Mouse (Mus musculus) myocyte (in vitro differentiated cells): ENCODE measurements around the gene Stk25.

ENCODE experiments used
- CEBPB ChIP-seq: IDR thresholded peaks from 2 replicates; pipeline ENCODE4 v1.6.1; 2011; ENCODE audit warnings: mild to moderate bottlenecking, moderate library complexity; ENCODE audit not compliant: poor library complexity, insufficient read depth, severe bottlenecking
- E2F4 ChIP-seq: IDR thresholded peaks from one replicate; pipeline ENCODE4 v1.6.1; 2011; ENCODE audit warnings: mild to moderate bottlenecking, control low read depth, moderate library complexity; ENCODE audit not compliant: insufficient read depth
- MAX ChIP-seq: IDR thresholded peaks from one replicate; pipeline ENCODE4 v1.6.1; 2011; ENCODE audit warnings: low read depth, mild to moderate bottlenecking, control low read depth
- MYOG ChIP-seq, 3 experiments: IDR thresholded peaks; one replicate each; pipeline ENCODE4 v1.6.1; 2011; ENCODE audit warnings: control low read depth in 2 of 3, low read depth in 2 of 3, mild to moderate bottlenecking in 2 of 3; ENCODE audit not compliant: insufficient read length in 2 of 3, control insufficient read depth in 1 of 3, insufficient read depth in 1 of 3
- POLR2A ChIP-seq: IDR thresholded peaks from one replicate; pipeline ENCODE4 v1.6.1; 2011; ENCODE audit warnings: low read depth, mild to moderate bottlenecking, control low read depth, moderate library complexity; ENCODE audit not compliant: insufficient read length
- POLR2AphosphoS2 ChIP-seq: IDR thresholded peaks from one replicate; pipeline ENCODE4 v1.6.1; 2011; ENCODE audit warnings: low read depth, control low read depth; ENCODE audit not compliant: insufficient read length
- TCF12 ChIP-seq: IDR thresholded peaks from one replicate; pipeline ENCODE4 v1.6.1; 2011; ENCODE audit warnings: mild to moderate bottlenecking, control low read depth; ENCODE audit not compliant: poor library complexity, insufficient read depth, severe bottlenecking
- TCF3 ChIP-seq: IDR thresholded peaks from one replicate; pipeline ENCODE4 v1.6.1; 2011; ENCODE audit warnings: low read depth, control low read depth; ENCODE audit not compliant: insufficient read length
- USF1 ChIP-seq: IDR thresholded peaks from one replicate; pipeline ENCODE4 v1.6.1; 2011; ENCODE audit warnings: low read depth, mild to moderate bottlenecking, control low read depth, moderate library complexity

DNA sequence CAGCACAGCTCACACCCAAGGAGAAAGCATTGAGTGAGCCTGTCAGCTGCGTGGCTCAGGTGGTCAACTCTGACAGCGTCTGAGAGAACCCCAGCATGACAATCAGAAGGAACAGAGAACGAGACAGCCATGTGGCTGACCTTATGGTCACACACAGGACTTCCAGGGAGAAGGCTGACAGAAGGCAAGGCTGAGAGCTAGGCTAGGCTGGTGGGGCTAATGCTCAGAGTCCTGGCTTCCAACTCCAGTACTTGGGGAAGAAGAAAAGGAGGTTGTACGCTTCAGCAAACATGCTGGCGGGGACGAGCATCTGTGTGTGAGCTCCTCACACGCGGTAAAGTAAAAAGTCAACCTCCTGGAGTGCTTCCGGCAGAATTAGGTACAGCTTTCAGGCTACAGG is 45.9 kb upstream of the Stk25 start:
- TF ChIP-seq POLR2A (no peak), TCF3 (no peak), CEBPB (no peak), E2F4 (no peak), TCF12 (no peak), MAX (no peak), MYOG (IDR thresholded peaks at IDR 0.05; ENCODE audit: control insufficient read depth in 1 of 3, insufficient read depth in 1 of 3, insufficient read length in 2 of 3, low read depth in 2 of 3) (no peak), USF1 (no peak), POLR2AphosphoS2 (no peak)
